ENCODE assay signal across 9 mouse cellular contexts in genomic region chr2:25110505-25111183, GRCm38 (mm10). TPM values are rescaled to one million over a fixed set of nuclear protein-coding genes. Genes with fewer than 3 reads are reported as not detected.
DNase-seq lines count a peak whose midpoint lies in the region; ATAC-seq lines count a peak whose summit lies in the region.
"Had no signal": no experiment of that assay in that cellular context is flagged by ENCODE, and none has a peak within 500 bp of the region (broad histone marks: within the 10 kb centered on the region; RNA-seq: fewer than 3 reads in every experiment).

No protein-coding gene starts in this region.

- no peak for ATAC-seq in neural tube, embryonic 15.5 days (ENCODE audit: low FRiP score)
- ATAC-seq in heart, embryonic 12.5 days (ENCODE audit: insufficient number of reproducible peaks, low FRiP score): peak; percentile 65
- no peak for ATAC-seq in megakaryocyte progenitor cell, adult 5-6 weeks (replicated peaks; ENCODE audit: poor library complexity)

- no peaks in the 10 kb centered on the region for H3K27me3 ChIP-seq in neural tube, embryonic 15.5 days (replicated peaks)
- no peaks in the 10 kb centered on the region for H3K27me3 ChIP-seq in heart, embryonic 12.5 days (replicated peaks)

- H3K9me3 ChIP-seq in neural tube, embryonic 15.5 days (replicated peaks): no peaks in the 10 kb centered on the region
- no peaks in the 10 kb centered on the region for H3K9me3 ChIP-seq in heart, embryonic 12.5 days (replicated peaks)
- H3K9me3 ChIP-seq: midbrain, embryonic 12.5 days had no signal

- 0 out of 2 replicates have a peak, but pooled peaks cover 8% of the 10 kb centered on the region for H3K4me1 ChIP-seq in neural tube, embryonic 15.5 days
- H3K4me1 ChIP-seq in heart, embryonic 12.5 days (replicated peaks): peaks cover 23% of the 10 kb centered on the region

- peak; percentile 32 for DNase-seq in neural tube, embryonic 10.5 days (ENCODE audit: extremely low spot score, low spot score)
- peak; percentile 79 for DNase-seq in kidney, postnatal 14 days
- peak; percentile 60 for DNase-seq in yolk sac, embryonic 10.5 days (ENCODE audit: low spot score)
- no peak for DNase-seq in left cerebral cortex, adult 11 months (ENCODE audit: low spot score)
- DNase-seq in gastrocnemius, postnatal 10 days: no peak

- no peak overlapping the region for H3K9ac ChIP-seq in neural tube, embryonic 15.5 days (replicated peaks)
- no peak overlapping the region for H3K9ac ChIP-seq in heart, embryonic 12.5 days
- H3K9ac ChIP-seq: midbrain, embryonic 12.5 days had no signal

- H3K27ac ChIP-seq in neural tube, embryonic 15.5 days (replicated peaks): no peak overlapping the region; the same call in 1 of the 2 replicates
- peak overlapping the region; percentile 46 for H3K27ac ChIP-seq in heart, embryonic 12.5 days (ENCODE audit: poor library complexity, severe bottlenecking)
- H3K27ac ChIP-seq: midbrain, embryonic 12.5 days had no signal

- no peak overlapping the region for H3K4me3 ChIP-seq in neural tube, embryonic 15.5 days (replicated peaks)
- no peak overlapping the region for H3K4me3 ChIP-seq in heart, embryonic 12.5 days
- H3K4me3 ChIP-seq: midbrain, embryonic 12.5 days had no signal

- H3K36me3 ChIP-seq in neural tube, embryonic 15.5 days: no peaks in the 10 kb centered on the region
- H3K36me3 ChIP-seq in heart, embryonic 12.5 days: no peaks in the 10 kb centered on the region
- H3K36me3 ChIP-seq: midbrain, embryonic 12.5 days had no signal

- H3K4me2 ChIP-seq in neural tube, embryonic 15.5 days: no peak overlapping the region
- no peak overlapping the region for H3K4me2 ChIP-seq in heart, embryonic 12.5 days
- H3K4me2 ChIP-seq: midbrain, embryonic 12.5 days had no signal

RNA-seq across cellular contexts. Expression of gene Noxa1, which starts 15.7 kb away (rescaled TPM):
- 0.52 TPM in 1 of 2 replicates, not detected in the other for polyA plus RNA-seq in neural tube, embryonic 15.5 days (2015; fragmentation: Nextera tagmentation; extraction: Ambion mirVana)
- polyA plus RNA-seq in heart, embryonic 12.5 days (2016; fragmentation: Nextera tagmentation; extraction: Ambion mirVana): 0.10 TPM in 1 of 2 replicates, not detected in the other
- total RNA-seq in megakaryocyte progenitor cell, adult 5-6 weeks (2015): not detected in 2 replicates
- total RNA-seq in megakaryocyte progenitor cell, adult 5-6 weeks (2017): not detected in 2 replicates
- not detected for total RNA-seq in gastrocnemius, postnatal 10 days (2021)
- polyA plus RNA-seq: midbrain, embryonic 12.5 days had no signal

RNA-seq across cellular contexts. Expression of gene Entpd8, which starts 30.5 kb away (rescaled TPM):
- polyA plus RNA-seq in neural tube, embryonic 15.5 days (2015; fragmentation: Nextera tagmentation; extraction: Ambion mirVana): 0.43 TPM in 1 of 2 replicates, not detected in the other
- not detected in 2 replicates for polyA plus RNA-seq in heart, embryonic 12.5 days (2016; fragmentation: Nextera tagmentation; extraction: Ambion mirVana)
- total RNA-seq in megakaryocyte progenitor cell, adult 5-6 weeks (2015): not detected in 2 replicates
- not detected in 2 replicates for total RNA-seq in megakaryocyte progenitor cell, adult 5-6 weeks (2017)
- total RNA-seq in gastrocnemius, postnatal 10 days (2021): not detected
- polyA plus RNA-seq: midbrain, embryonic 12.5 days had no signal

RNA-seq across cellular contexts. Expression of gene Nsmf, which starts 56.5 kb away (rescaled TPM):
- 149 and 173 TPM in 2 replicates for polyA plus RNA-seq in neural tube, embryonic 15.5 days (2015; fragmentation: Nextera tagmentation; extraction: Ambion mirVana)
- 58.7 and 62.8 TPM in 2 replicates for polyA plus RNA-seq in heart, embryonic 12.5 days (2016; fragmentation: Nextera tagmentation; extraction: Ambion mirVana)
- total RNA-seq in megakaryocyte progenitor cell, adult 5-6 weeks (2015): 4.0 and 7.8 TPM in 2 replicates
- 3.7 and 5.7 TPM in 2 replicates for total RNA-seq in megakaryocyte progenitor cell, adult 5-6 weeks (2017)
- 10 to 100 TPM; 25.8 to 36.1 TPM for total RNA-seq in gastrocnemius, postnatal 10 days (2021)

Comparison
In these comparisons a context has a peak if more than half of its experiments do, and no peak if none do; other contexts are left out.
1. DNase-seq: peak in neural tube, embryonic 10.5 days (single experiment), kidney, postnatal 14 days (single experiment) and yolk sac, embryonic 10.5 days (single experiment); none in left cerebral cortex, adult 11 months (single experiment) and gastrocnemius, postnatal 10 days (single experiment).